Mouse (Mus musculus): ENCODE data around the gene Tiprl.
A peak's percentile ranks its signal among the peaks of the same experiment; 100 is the strongest.

The Tiprl gene

GRCm38 (mm10) chr1:165236321-165237298 is at the start of gene Tiprl:
Gene Tiprl, minus strand, starts transcription at chr1:165236996.
- peak; percentile 86 for DNase-seq (ENCODE audit: low spot score)

DNA sequence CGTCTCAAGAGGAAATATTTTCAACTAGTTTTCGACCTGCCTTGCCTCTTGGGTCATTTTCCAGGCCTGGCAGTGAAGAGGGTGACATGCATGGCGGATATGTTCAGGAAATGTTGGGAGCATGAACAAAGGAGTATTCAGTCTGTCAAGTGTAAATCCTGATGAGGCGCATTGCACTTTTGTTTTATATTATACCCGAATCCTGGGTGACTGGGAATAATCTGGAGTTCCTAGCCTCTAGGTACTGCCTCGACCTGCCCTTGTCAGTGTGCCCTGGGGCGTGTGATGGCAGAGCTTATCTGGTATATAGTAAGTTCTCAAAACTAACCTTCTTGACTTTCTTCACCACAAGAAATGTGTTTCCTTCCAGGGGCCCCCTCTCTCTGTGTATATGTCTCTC is 47.3 kb upstream of the Tiprl start:
- no peak for DNase-seq (ENCODE audit: low spot score)

DNA sequence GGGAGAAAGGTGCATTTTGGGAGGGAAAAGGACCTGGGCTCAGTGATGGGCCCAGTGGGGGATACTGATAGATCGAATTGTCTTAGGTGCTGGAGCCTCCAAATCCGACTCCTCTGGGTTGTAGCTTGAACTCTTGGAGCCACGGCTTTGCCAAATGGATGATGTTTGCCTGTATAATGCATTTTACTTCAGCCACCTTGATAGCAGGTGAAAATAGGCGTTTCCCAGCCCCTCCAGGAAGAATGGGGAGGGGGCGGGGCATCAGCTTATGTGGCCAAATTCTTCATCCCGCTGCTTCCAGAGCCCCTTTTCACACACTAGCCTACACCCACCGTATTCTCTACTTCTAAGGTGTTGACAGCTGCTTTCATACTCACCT is 46.2 kb upstream of the Tiprl start:
- no peak for DNase-seq (ENCODE audit: low spot score)

- no peak for DNase-seq (ENCODE audit: low spot score)
These were observed 45.6 kb upstream of the Tiprl start for GRCm38 (mm10) chr1:165282222-165282966.

DNA sequence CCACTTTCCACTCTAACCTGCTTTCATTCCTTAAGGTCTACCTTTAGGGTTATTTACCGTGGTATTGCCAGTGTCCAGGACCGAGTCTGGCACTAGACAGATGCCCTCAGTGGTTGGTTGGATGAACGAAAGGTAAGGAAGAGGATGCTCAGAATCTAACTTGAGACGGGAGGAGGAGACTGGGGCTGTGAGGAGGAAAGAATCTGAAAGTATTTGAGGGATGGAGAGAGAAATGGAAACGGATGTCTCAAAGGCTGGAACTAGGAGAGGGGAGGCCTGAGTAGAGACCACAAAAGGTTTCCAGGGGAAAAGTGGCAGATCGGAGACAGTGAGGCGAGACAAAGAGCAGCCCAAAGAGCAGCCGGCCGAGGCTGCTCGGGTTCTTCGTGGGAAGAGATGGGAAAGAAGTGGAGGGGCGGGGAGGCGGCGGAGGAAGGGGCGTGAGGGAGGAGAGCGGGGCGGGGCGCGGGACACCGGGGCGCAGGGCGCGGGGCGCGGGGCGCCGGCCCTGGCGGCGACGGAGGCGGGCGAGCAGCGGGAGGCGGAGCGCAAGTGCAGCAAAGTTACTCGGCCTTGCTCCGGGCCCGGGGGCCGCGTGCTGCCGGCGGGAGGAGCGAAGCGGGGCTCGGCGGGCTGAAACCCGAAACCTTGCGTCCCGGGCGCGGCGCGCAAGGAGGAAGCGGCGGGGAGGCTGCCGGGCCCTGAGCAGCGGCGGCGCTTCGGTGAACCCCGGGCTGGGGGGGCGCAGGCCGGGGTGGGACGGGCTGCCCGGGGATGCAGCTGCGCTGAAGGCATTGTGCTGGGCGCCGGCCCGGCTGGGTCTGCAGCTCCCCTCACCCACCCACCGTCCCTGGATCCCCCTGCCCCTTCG is 44.8 kb upstream of the Tiprl start:
- peak; percentile 51 for DNase-seq (ENCODE audit: low spot score)

DNA sequence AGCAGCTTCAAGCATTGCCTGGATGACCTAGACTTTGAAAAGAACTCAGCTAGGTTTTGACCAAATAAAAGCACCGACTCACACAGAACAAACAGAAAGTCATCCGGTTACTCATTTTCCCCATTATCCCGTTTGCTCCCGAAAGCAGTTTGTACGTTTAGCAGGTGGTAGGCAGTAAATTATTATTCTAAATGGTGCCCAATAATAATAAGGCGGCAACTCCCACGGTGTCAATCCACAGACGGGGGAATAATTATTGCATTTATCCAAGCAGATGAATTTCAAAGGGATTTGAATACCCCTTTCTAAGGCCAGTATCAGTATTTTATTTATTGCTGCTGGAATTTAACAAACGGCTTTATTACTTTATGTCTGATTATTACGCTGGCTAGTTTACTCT is 43.9 kb upstream of the Tiprl start:
- DNase-seq (ENCODE audit: low spot score), result no peak

GRCm38 (mm10) chr1:165274946-165275345 is 38.1 kb upstream of the Tiprl start:
- no peak for DNase-seq (ENCODE audit: low spot score)

DNA sequence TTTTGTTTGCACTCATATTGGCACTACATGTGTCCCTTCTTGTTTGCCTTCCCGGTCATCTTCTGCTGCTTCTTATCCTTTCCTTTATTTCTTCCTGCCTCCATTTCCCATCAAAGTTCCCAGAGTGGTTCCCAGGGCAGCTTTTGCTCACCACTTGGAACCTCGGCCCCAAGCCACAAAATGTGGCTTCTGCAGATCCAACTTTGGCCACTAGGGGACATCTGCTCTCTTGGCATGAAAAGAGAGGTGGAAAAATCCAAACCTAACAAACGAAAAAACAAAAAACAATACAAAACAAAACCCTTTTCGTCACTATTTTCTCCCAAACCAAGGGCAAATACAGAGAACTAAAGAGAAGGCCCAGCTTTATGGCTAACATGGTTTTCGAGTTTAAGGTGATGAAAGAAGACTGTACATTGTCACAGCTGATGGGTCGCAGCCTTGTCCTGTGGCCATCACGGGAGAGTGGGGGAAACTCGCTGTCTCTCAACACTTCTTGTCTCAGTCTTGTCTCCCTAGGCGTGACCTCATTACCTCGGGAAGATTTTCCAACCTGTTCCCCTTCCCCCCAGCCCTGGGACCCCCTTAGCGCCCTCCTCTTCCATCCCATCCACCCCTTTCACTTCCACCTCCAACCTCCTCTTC is 15.4 kb upstream of the Tiprl start:
- no peak for DNase-seq (ENCODE audit: low spot score)

DNA sequence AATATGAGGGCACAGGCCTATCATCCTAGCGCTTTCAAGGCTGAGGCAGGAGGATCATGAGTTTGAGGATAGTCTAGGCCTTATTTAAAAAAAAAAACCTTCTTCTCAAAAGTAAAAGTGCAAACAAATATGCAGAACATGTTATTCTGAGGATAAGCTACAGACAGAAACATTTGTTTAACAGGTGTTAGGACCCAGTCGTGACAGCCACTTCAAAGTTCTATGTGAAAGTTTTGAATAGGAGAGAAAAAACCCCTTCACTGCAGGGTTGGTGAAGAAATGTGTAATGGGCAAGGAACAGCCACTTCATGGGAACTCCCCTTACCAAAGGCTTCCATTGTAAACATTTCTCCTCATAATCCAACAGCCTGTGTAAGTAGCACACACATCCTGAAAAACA is 13.8 kb upstream of the Tiprl start:
- no peak for DNase-seq (ENCODE audit: low spot score)

GRCm38 (mm10) chr1:165248842-165249241 is 12.0 kb upstream of the Tiprl start:
- DNase-seq (ENCODE audit: low spot score), result no peak

- no peak for DNase-seq (ENCODE audit: low spot score)
These were observed 11.0 kb upstream of the Tiprl start for GRCm38 (mm10) chr1:165247788-165248187.

GRCm38 (mm10) chr1:165247085-165247484 is 10.3 kb upstream of the Tiprl start:
- no peak for DNase-seq (ENCODE audit: low spot score)

GRCm38 (mm10) chr1:165246587-165246986 is 9.8 kb upstream of the Tiprl start:
- DNase-seq (ENCODE audit: low spot score), result no peak

GRCm38 (mm10) chr1:165235846-165236245 is 950 bp downstream of the Tiprl start:
- DNase-seq (ENCODE audit: low spot score), result no peak

DNA sequence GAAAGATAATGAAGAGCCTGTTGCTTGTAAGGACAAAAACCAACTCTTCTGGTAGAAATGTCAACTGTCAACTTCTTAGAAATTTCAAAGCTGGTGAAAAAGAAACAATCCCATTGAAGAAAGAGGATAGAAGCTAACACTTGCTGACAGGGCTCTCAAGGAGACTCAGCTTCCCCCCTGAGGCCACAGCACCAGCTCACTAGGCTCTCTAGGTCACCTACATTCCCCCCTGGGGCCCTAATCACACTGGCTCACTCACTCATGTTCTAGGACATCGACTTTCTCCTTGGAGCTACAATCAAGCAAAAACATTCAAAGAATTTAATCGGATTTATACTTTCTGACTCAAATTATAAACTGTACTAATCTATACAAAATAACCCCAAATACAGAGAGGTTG is 3.0 kb downstream of the Tiprl start:
- no peak for DNase-seq (ENCODE audit: low spot score)

DNA sequence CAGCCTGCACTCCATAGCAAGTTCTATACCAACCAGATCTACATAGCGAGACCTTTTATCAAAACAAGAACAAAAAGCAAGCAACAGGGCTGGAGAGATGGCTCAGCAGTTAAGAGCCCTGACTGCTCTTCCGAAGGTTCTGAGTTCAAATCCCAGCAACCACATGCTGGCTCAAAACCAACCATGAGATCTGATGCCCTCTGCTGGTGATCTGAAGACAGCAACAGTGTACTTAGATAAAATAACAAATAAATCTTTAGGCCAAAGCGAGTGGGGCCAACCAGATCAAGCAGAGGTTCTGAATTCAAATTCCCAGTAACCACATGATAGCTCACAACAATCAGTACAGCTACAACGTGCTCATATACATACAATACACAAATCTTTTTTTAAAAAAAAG is 6.1 kb downstream of the Tiprl start:
- no peak for DNase-seq (ENCODE audit: low spot score)

DNA sequence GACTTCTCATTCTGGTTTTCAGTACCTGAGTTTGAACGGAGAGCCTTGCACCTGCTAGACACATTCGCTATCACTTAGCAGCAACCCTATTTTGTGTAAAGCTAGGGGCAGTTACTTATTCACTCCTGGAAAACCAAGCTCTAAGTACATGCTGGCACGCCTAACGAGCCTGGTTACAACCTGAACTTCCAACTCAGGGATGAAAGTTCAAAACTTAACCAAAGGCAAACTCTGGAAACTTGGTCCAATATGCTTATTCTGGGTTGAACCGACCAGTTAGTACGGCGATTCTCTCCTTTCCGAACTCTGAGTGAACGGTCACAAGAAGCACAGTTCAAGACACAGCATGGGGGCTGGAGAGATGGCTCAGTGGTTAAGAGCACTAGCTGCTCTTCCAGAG is 7.2 kb downstream of the Tiprl start:
- no peak for DNase-seq (ENCODE audit: low spot score)

- no peak for DNase-seq (ENCODE audit: low spot score)
These were observed 19.7 kb downstream of the Tiprl start for GRCm38 (mm10) chr1:165217023-165217589.

- no peak for DNase-seq (ENCODE audit: low spot score)
These were observed 21.0 kb downstream of the Tiprl start for GRCm38 (mm10) chr1:165215831-165216230.

- DNase-seq (ENCODE audit: low spot score), result no peak
These were observed 31.2 kb downstream of the Tiprl start for GRCm38 (mm10) chr1:165205591-165205990.

DNA sequence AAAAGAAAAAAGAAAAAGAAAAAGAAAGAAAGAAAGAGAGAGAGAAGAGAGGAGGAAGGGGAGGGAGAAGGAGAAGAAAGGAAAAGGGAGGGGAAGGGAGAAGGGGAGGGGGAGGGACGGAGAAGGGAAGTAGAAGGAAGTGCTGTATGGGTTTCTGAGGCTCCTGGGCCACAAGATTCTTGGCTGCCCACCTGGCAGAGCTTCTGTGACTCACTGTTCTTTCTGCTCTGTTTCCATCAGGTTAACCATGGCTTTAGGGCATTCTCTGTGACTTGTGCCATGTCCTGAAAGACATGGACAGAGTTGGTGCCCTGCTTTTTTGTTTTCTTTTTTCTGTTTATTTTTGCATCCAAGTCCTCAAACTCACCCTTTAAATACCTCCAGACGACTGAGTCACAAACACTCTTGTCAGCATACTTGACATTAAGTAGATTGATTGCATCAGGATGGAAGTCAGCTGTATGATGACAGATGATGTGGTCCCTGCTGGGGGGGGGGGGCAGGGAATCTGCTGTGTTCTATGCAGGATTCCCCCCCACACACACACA is 33.2 kb downstream of the Tiprl start:
- DNase-seq (ENCODE audit: low spot score), result no peak
